Mouse (Mus musculus) E14TG2a.4 (cell line): ENCODE results near the gene Cbl.

Experiments used
- CTCF ChIP-seq: conservative IDR thresholded peaks from 2 replicates; pipeline ENCODE4 v1.5.1; 2014; ENCODE audit warnings: low read length
- NANOG ChIP-seq: IDR thresholded peaks from 2 replicates; pipeline ENCODE4 v1.6.1; 2014; ENCODE audit warnings: borderline replicate concordance, low read length, mixed read lengths
- POU5F1 ChIP-seq: IDR thresholded peaks from 2 replicates; pipeline ENCODE4 v1.6.1; 2014; ENCODE audit warnings: low read length, borderline replicate concordance

- TF ChIP-seq CTCF = peak; percentile 68
- no peak for TF ChIP-seq NANOG
- TF ChIP-seq POU5F1 = no peak
Observed at GRCm38 (mm10) chr9:44125546-44126428, 108.1 kb downstream of the Cbl start.
